Mouse (Mus musculus) spleen, adult 18-20 months (tissue): ENCODE measurements around the gene Stx11.

Experiments
- DNase-seq, 2 experiments: peaks; one replicate each; pipeline ENCODE4 v3.0.0; 2022; ENCODE audit warnings: mixed read lengths in 2 of 2

Stx11 gene

GRCm38 (mm10) chr10:12964151-12965075, at the start of gene Stx11:
Gene Stx11 (minus strand): TSS chr10:12964298.
- DNase-seq, result peak; percentile 74 to 86

- no peak for DNase-seq
Measured at GRCm38 (mm10) chr10:13008737-13009121, 44.6 kb upstream of the Stx11 start.

- peak; percentile 86 for DNase-seq
Measured at GRCm38 (mm10) chr10:13007876-13008736, 44.0 kb upstream of the Stx11 start.

GRCm38 (mm10) chr10:13005043-13005442, 40.9 kb upstream of the Stx11 start, which contains the start of gene Sf3b5:
Gene Sf3b5 (plus strand): TSS chr10:13005343.
- DNase-seq, result no peak

- peak; percentile 43 to 83 for DNase-seq
Measured at GRCm38 (mm10) chr10:12996736-12997477, 32.8 kb upstream of the Stx11 start.

GRCm38 (mm10) chr10:12993411-12994039, 29.4 kb upstream of the Stx11 start:
- no peak for DNase-seq

GRCm38 (mm10) chr10:12991953-12992352, 27.9 kb upstream of the Stx11 start:
- DNase-seq, result no peak

- DNase-seq, result no peak
Measured at GRCm38 (mm10) chr10:12986943-12987342, 22.8 kb upstream of the Stx11 start.

GRCm38 (mm10) chr10:12986485-12986884, 22.4 kb upstream of the Stx11 start:
- DNase-seq, result no peak

GRCm38 (mm10) chr10:12985028-12985427, 20.9 kb upstream of the Stx11 start:
- DNase-seq, result no peak

GRCm38 (mm10) chr10:12983516-12983915, 19.4 kb upstream of the Stx11 start:
- DNase-seq, result no peak

- DNase-seq, result no peak
Measured at GRCm38 (mm10) chr10:12981071-12981470, 17.0 kb upstream of the Stx11 start.

GRCm38 (mm10) chr10:12977787-12978212, 13.7 kb upstream of the Stx11 start:
- no peak for DNase-seq

GRCm38 (mm10) chr10:12976552-12976951, 12.5 kb upstream of the Stx11 start:
- DNase-seq, result no peak

GRCm38 (mm10) chr10:12975957-12976356, 11.9 kb upstream of the Stx11 start:
- no peak for DNase-seq

GRCm38 (mm10) chr10:12975461-12975860, 11.4 kb upstream of the Stx11 start:
- DNase-seq, result no peak

GRCm38 (mm10) chr10:12974572-12974971, 10.5 kb upstream of the Stx11 start:
- no peak for DNase-seq

GRCm38 (mm10) chr10:12965669-12966180, 1.6 kb upstream of the Stx11 start:
- DNase-seq, result no peak

GRCm38 (mm10) chr10:12963362-12964147, 543 bp downstream of the Stx11 start:
- no peak for DNase-seq

GRCm38 (mm10) chr10:12962238-12962637, 1.9 kb downstream of the Stx11 start:
- no peak for DNase-seq

GRCm38 (mm10) chr10:12961546-12961945, 2.6 kb downstream of the Stx11 start:
- no peak for DNase-seq
